Mouse (Mus musculus): ENCODE results near the gene Tanc1. TPM values are rescaled to one million over a fixed set of nuclear protein-coding genes. Genes with fewer than 3 reads are reported as not detected.

Tanc1 gene
- polyA plus RNA-seq, 1 experiment from 2014 or later = 8.5 TPM

GRCm38 (mm10) chr2:59889699-59890098 is 277.9 kb downstream of the Tanc1 start:
- H3K4me2 ChIP-seq (replicated peaks; ENCODE audit: low read depth) = no peak overlapping the region
- H3K4me3 ChIP-seq (ENCODE audit: low read depth, low read length) = no peak overlapping the region
- WGBS = 72% methylated on average over 6 of the region's 6 CpGs
- no peaks in the 10 kb centered on the region for H3K4me1 ChIP-seq (replicated peaks; ENCODE audit: control insufficient read depth, insufficient read depth, low read length)
- H3K27ac ChIP-seq (ENCODE audit: low read depth, low read length) = no peak overlapping the region
- no peaks in the 10 kb centered on the region for H3K9me3 ChIP-seq (ENCODE audit: control insufficient read depth)
- H3K9ac ChIP-seq (ENCODE audit: low read depth, low read length) = no peak overlapping the region
- H3K27me3 ChIP-seq (replicated peaks; ENCODE audit: control insufficient read depth, insufficient read depth, low read length) = no peaks in the 10 kb centered on the region
- no peak for ATAC-seq
- H3K36me3 ChIP-seq (ENCODE audit: control insufficient read depth, insufficient read depth) = peaks cover 6% of the 10 kb centered on the region; the same call in 1 of the 2 replicates
- TF ChIP-seq CTCF (IDR thresholded peaks at IDR 0.05; ENCODE audit: low read depth) = no peak

Other genes starting within 250 kb of the Tanc1 start
- gene Dapl1, start 127.4 kb upstream of the Tanc1 start, polyA plus RNA-seq (2015; fragmentation: Nextera tagmentation; extraction: Ambion mirVana) = 2.0 and 3.0 TPM in 2 replicates

Data from intestine, postnatal 0 days (tissue).